9 mouse cellular contexts compared by ENCODE assay signal in genomic region chr1:135540270-135540669, GRCm38 (mm10).
A peak's percentile ranks its signal among the peaks of the same experiment; 100 is the strongest.
DNase-seq lines count a peak whose midpoint lies in the region; ATAC-seq lines count a peak whose summit lies in the region.
"Had no signal": no experiment of that assay in that cellular context is flagged by ENCODE, and none has a peak within 500 bp of the region (broad histone marks: within the 10 kb centered on the region; RNA-seq: fewer than 3 reads in every experiment).

No protein-coding gene starts in this region.

- H3K9me3 ChIP-seq in forebrain, embryonic 11.5 days (ENCODE audit: control insufficient read depth, low read length): no peaks in the 10 kb centered on the region
- no peaks in the 10 kb centered on the region for H3K9me3 ChIP-seq in heart, embryonic 15.5 days (replicated peaks)
- H3K9me3 ChIP-seq in liver, embryonic 11.5 days (ENCODE audit: control insufficient read depth, low read length): no peaks in the 10 kb centered on the region
- H3K9me3 ChIP-seq in stomach, embryonic 15.5 days: no peaks in the 10 kb centered on the region

- H3K4me2 ChIP-seq in forebrain, embryonic 11.5 days (ENCODE audit: low read depth, low read length, severe bottlenecking): no peak overlapping the region
- no peak overlapping the region for H3K4me2 ChIP-seq in heart, embryonic 15.5 days
- H3K4me2 ChIP-seq in liver, embryonic 11.5 days: no peak overlapping the region
- no peak overlapping the region for H3K4me2 ChIP-seq in stomach, embryonic 15.5 days

- 23% methylated on average over 4 of the region's 4 CpGs for WGBS in forebrain, embryonic 11.5 days
- WGBS in heart, embryonic 15.5 days: 26% methylated on average over 4 of the region's 4 CpGs
- WGBS in liver, embryonic 11.5 days: 24% methylated on average over 4 of the region's 4 CpGs
- WGBS in stomach, embryonic 15.5 days: 24% methylated on average over 4 of the region's 4 CpGs

- H3K36me3 ChIP-seq in forebrain, embryonic 11.5 days (ENCODE audit: control insufficient read depth, insufficient read depth, low read length): no peaks in the 10 kb centered on the region
- no peaks in the 10 kb centered on the region for H3K36me3 ChIP-seq in heart, embryonic 15.5 days
- H3K36me3 ChIP-seq in liver, embryonic 11.5 days (ENCODE audit: control insufficient read depth, insufficient read depth, low read length): no peaks in the 10 kb centered on the region
- no peaks in the 10 kb centered on the region for H3K36me3 ChIP-seq in stomach, embryonic 15.5 days

- peak; percentile 78 for ATAC-seq in forebrain, embryonic 11.5 days (replicated peaks; ENCODE audit: low FRiP score)
- ATAC-seq in heart, embryonic 15.5 days (replicated peaks; ENCODE audit: insufficient number of reproducible peaks, insufficient read depth, low FRiP score, low read depth): 0 out of 2 replicates have a peak, but pooled peaks have one; percentile 40
- ATAC-seq in liver, embryonic 11.5 days (replicated peaks; ENCODE audit: low FRiP score): peak; percentile 49
- peak; percentile 50; the same call in 1 of the 2 replicates for ATAC-seq in stomach, embryonic 15.5 days (ENCODE audit: insufficient read depth, low FRiP score, low read depth)

- no peak overlapping the region for H3K4me3 ChIP-seq in forebrain, embryonic 11.5 days (ENCODE audit: low read depth, low read length)
- no peak overlapping the region for H3K4me3 ChIP-seq in heart, embryonic 15.5 days
- no peak overlapping the region for H3K4me3 ChIP-seq in liver, embryonic 11.5 days (ENCODE audit: low read depth, low read length)
- no peak overlapping the region for H3K4me3 ChIP-seq in stomach, embryonic 15.5 days (replicated peaks)
- H3K4me3 ChIP-seq: erythroblast, embryonic 14.5 days had no signal

- no peak overlapping the region for H3K9ac ChIP-seq in forebrain, embryonic 11.5 days (ENCODE audit: low read length)
- H3K9ac ChIP-seq in heart, embryonic 15.5 days: no peak overlapping the region
- H3K9ac ChIP-seq in liver, embryonic 11.5 days (ENCODE audit: low read depth, low read length): no peak overlapping the region
- no peak overlapping the region for H3K9ac ChIP-seq in stomach, embryonic 15.5 days

- no peak overlapping the region for H3K27ac ChIP-seq in forebrain, embryonic 11.5 days (ENCODE audit: low read depth, low read length)
- no peak overlapping the region for H3K27ac ChIP-seq in heart, embryonic 15.5 days
- no peak overlapping the region for H3K27ac ChIP-seq in liver, embryonic 11.5 days (ENCODE audit: low read depth, low read length)
- H3K27ac ChIP-seq in stomach, embryonic 15.5 days: no peak overlapping the region

- no peaks in the 10 kb centered on the region for H3K27me3 ChIP-seq in forebrain, embryonic 11.5 days (ENCODE audit: control insufficient read depth, insufficient read depth, low read length)
- no peaks in the 10 kb centered on the region for H3K27me3 ChIP-seq in heart, embryonic 15.5 days
- no peaks in the 10 kb centered on the region for H3K27me3 ChIP-seq in liver, embryonic 11.5 days (replicated peaks; ENCODE audit: control insufficient read depth, insufficient read depth, low read length)
- no peaks in the 10 kb centered on the region for H3K27me3 ChIP-seq in stomach, embryonic 15.5 days (replicated peaks)

- peaks cover 2% of the 10 kb centered on the region; the same call in 1 of the 2 replicates for H3K4me1 ChIP-seq in forebrain, embryonic 11.5 days (replicated peaks; ENCODE audit: control insufficient read depth, insufficient read depth, low read length)
- H3K4me1 ChIP-seq in heart, embryonic 15.5 days (replicated peaks): peaks cover 65% of the 10 kb centered on the region
- H3K4me1 ChIP-seq in liver, embryonic 11.5 days (replicated peaks; ENCODE audit: control insufficient read depth, insufficient read depth, low read length): peaks cover 4% of the 10 kb centered on the region; the same call in 1 of the 2 replicates
- H3K4me1 ChIP-seq in stomach, embryonic 15.5 days: peaks cover 38% of the 10 kb centered on the region

- DNase-seq in CD8-positive naive resting alpha-beta T cell, adult 2 months (ENCODE audit: low read depth in 2 of 2, low spot score in 2 of 2): peak; percentile 69 to 74
- peak; percentile 73 for DNase-seq in c-Kit-positive CD71-negative TER-119-negative erythroid progenitor cells, embryonic 14.5 days (ENCODE audit: low read depth)
- peak; percentile 91 for DNase-seq in forebrain, embryonic 11.5 days (ENCODE audit: low spot score)
- peak; percentile 95 for DNase-seq in kidney, postnatal 10 days
- DNase-seq in liver, embryonic 11.5 days (ENCODE audit: low spot score): peak; percentile 80
- peak; percentile 63 to 72 for DNase-seq in natural killer cell, adult 2 months (ENCODE audit: low spot score in 2 of 2)
